Mouse (Mus musculus): ENCODE measurements around the gene C530025M09Rik.

DNA sequence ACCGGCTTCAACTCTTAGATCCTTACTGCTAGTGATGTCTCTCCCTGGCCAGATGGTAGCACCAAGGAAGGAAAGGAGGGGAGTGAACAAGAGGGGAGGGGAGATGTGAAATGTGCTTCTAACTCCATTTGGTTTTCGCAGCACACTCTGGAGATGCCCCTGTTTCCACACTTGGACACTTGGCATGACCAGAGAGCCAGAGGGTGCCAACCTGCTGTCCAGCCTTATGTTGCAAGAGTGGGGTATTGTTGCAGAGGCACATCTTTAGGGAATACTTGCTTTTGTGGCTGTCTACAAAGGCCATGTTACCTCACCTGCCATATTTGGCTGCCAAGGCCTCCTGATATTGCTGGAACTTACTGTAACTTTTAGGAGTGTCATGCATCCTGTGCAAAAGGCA lies 8.7 kb upstream of the C530025M09Rik start:
- TF ChIP-seq CTCF (IDR thresholded peaks at IDR 0.05; ENCODE audit: low read depth, low read length) = no peak
- no peak for TF ChIP-seq GATA1 (IDR thresholded peaks at IDR 0.05; ENCODE audit: borderline replicate concordance, low read length)
- TF ChIP-seq TAL1 (conservative IDR thresholded peaks at IDR 0.05; ENCODE audit: low read depth, low read length) = no peak

All from G1E (cell line).